Mouse (Mus musculus): ENCODE data around the gene Ppm1f.
"Not testable (repeated sequence)": the region's sequence is repeated elsewhere in the genome, so short reads cannot be mapped to it uniquely, and the experiment has no call there.

Gene Ppm1f

DNA sequence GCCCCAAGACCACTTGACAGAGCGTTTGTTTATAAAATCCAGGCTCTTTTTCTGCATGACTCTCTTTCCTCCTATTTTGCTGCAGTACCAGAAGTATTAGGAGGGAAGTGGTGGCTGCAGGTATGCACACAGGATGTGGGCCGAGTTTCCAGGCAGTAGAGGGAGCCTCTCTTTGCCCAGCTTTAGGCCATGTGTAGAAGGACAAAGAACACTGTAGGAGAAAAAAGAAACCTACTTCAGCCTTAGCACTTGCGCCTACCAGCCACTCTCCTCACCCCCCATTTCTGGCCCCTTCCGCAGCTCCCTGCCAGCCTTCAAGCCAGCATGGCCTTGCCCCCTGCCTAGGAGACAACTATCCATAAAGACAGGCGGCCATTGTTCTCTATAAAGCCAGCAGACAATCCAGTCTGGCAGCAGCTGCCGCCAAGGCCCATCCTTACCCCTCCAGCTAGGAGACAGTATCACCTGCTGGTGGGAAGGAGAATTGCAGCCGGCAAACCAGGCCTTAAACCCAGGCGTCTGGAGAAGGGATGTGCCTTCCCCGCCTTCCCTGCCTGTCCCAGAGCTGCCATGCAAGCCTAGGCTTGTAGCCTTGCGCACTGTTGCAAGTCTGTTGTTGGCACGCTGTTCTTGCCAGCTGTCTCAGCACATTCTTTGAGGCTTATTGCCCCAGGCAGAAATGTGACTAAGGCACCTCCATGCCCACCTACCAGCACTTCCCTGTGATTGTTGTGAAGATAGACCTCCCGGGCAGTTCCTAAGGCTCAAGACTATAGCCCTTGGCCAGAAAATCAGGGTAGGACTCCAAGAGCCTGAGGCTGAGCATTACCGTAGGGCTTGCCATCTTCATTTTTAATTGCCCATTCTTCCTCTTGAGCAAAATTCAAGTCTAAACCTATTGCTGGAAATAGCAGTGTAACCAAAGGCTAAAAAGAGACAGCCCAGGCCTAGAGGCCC, 15.7 kb downstream of the Ppm1f start:
- in situ Hi-C loops (cut with MboI): no loop called here

DNA sequence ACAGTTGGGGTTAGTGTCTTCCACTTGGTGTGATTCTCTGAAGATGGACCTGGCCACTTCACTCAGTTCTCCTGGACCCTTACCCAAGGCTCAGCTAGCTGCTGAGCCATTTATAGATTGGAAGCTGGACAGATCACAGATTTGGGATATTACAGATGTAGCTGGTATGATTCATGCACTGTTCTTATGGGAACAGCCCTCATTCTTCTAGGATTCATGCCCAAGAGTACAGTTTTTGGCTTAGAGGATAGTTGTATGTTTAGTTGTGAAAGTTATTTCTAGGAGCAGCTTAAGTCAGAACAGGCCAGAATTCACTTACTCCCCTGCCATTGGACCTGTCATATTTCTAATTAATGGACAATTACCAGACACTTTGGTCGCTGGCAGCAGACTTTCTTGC, 17.2 kb downstream of the Ppm1f start:
- in situ Hi-C loops (cut with MboI): no loop called here

DNA sequence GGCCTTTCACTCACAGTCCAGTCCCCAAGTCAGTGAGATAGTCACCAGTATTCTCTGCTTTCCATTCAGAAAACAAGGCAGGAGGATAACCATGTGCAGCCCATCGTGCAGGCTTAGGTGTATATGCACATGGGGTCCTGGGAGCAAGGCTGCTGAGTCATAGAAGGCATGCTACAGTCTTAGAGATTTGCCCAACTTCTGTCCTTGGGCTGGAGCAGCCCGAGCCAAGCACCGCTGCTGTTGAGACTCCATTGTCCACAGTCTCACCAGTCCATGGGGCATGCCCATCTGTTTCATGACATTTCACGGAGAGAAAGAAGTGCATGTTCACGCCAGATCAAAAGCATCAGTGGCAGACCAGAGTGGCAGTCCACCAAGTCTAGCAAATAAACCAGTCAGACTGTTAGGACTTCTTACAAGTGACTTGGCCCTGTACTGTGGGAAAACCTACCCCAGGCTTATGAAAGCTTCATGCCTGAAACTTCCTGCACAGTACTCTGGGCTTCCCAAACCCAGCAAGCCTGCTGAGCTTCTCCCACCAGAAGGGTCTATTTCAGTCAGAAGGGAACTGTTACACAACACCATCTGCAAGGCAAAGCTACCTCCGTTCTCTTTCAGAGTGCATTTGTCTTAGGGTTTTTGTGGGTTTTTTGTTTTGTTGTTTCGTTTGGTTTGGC, 22.3 kb downstream of the Ppm1f start:
- in situ Hi-C loops (cut with MboI): no loop called here

DNA sequence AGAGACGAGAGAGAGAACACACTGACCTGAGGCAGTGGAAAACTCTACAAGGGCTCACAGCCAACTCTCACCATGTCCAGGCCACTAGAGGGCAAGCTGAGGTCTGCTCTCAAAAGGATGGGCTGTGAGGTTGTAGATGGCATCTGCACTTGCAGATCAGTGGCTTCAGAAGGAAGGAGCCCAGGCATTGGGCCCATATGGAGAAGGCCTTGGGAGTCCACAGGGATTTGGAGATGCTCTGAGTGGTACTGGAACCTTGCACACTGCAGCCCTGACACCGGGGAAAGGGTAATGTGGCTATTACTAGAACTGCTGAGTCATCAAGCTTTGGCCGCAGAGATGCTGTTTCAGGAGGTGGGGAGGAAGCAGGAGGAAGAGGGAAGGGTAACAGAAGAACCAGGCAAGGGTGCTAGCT, 24.8 kb downstream of the Ppm1f start:
- in situ Hi-C loops (cut with MboI): no loop called here

DNA sequence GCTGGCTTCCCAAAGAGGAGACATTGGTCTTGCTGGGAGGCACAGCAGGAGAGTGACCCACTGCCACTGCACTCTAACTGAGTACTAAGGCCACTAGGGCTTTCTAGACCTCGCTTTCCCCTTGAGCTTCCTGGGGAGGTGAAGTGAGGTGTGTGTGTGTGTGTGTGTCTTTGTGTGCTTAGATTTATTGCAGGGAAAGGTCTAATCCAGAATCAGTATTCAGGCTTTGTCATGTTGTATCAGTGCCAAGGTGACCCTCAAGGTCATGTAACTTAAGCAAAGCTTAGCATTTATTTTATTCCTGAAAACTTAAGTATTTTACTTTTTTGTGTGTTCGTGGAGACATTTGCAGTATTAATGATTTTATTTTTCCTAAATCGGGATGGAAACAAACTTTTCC, 28.2 kb downstream of the Ppm1f start:
- in situ Hi-C loops (cut with MboI): no loop called here

DNA sequence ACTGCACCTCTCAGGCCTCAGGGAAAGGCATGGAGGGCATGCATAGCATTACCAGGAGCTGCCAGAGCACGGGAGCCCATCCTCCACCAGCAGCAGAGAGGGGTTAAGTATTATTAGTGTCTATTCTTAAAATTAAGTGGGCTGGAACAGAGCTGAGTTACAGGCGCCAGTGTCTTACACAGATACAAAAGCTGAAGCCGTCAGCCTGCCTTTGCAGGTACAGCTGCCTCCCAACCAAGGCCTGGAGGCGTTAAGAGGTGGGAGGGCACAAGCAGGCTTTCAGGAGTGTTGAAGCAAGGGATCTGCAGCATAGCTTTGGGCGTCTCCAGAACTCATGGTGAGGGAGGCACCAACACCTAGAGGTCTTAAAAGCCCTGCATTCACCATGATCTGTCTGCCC, 30.3 kb downstream of the Ppm1f start:
- in situ Hi-C loops (cut with MboI): no loop called here

DNA sequence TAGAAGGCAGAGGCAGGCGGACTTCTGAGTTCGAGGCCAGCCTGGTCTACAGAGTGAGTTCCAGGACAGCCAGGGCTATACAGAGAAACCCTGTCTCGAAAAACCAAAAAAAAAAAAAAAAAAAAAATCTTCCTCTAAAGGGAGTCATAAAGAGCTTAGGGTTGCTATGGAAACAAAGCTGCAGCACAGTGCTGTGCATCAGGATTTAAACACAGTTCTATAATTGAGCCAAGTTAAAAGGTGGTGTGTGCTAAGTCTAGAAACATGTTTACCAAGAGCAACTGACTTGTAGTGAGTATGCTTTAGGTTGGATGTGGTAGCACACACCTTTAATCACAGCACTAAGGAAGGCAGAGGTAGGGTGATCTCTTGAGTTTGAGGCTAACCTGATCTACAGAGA, 32.6 kb downstream of the Ppm1f start:
- in situ Hi-C loops (cut with MboI): not testable (repeated sequence)

DNA sequence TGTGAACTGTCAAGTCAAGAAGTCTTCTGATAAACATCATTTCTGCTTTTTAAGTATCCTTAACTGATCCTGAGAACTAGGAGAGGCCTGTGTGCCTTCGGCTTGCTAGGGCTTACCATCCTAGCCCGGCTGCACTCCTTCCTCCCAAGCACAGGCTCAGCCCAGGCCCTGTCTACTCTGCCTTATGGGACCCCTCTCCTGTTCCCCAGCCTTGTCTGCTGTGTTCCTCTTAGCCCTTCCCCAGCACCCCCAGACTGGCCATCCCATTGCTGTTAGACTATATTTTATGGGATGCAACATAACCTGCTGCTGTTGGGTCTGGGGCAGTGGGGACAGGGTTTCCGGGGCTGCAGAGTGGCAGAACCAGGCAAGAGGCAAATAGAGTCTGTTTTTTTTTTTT, 34.1 kb downstream of the Ppm1f start:
- in situ Hi-C loops (cut with MboI): no loop called here

DNA sequence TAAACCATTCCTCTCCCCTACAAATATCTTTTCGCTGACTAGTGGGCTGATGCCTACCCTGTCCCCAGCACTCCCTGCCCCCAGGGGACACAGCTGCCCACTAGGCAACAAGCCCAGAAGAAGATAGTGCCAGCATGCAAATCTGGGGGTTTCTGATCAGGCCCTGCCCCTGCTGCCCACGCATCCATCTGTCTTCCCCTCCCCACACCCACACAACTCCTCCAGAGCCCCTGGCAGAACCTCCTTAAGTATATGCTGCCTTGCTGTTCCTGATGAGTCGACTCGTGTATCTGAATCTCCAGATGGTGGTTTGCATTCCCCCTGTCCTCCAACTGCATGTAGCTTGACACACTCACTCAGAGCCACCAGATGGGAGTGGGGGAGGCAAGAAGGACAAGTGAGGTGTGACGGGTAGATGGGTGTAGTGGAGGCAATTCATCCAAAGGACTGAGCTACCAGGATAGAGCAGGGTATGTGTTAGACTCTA, 34.6 kb downstream of the Ppm1f start:
- in situ Hi-C loops (cut with MboI): no loop called here

DNA sequence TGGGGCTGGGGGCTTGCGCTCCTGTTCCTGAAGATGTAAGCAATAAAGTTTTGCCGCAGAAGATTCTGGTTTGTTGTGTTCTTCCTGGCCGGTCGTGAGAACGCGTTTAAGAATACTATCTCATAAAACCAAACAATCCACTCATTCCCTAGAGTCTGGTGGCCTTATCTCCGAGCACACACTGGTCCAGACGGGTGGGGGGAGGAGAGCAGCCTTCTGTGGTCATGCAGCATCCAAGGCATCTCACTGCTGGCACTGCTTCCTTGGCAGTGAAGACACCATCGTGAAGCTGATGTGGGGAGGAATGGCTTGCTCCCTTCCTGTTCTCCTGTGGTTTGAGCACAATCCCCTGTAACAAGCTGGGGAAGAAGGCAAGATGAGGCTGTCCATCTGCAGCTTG, 43.3 kb downstream of the Ppm1f start:
- in situ Hi-C loops (cut with MboI): no loop called here

DNA sequence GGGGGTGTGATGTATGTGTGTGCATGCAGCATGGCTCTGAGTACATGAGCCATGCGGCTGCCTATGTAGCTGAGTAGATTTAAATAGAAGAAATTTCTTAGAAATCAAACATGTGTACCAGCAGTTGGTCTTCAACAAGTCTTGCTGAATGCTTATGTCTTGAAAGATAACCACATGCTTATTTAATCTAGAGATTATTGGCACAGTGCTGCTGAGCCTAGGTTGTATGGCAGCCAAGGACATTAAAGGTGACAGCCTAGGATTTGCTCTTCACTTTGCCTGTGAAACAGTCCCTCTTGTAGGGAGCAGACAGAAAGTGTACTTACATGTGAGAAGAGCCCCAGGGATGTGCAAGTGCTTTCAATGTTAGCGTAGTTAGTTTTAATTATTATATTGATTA, 44.8 kb downstream of the Ppm1f start:
- in situ Hi-C loops (cut with MboI): no loop called here

DNA sequence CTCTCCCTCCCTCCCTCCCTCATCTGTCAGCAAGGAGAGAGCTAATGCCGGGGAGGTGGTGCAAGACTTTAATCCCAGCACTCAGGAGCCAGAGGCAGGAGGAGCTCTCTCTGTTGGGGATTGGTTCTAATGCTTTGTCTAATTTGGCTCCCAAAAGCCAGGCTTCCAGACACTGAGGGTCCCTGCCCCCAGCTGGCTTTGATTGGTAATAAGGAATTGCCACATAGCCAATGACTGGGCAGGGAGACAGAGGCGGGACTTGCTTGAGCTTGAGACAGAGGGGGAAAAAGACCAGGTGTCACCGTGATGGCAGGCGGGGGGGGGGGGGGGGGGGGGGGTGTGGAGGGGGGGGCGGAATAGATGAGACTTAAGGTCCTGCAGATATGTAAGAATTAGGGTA, 62.3 kb downstream of the Ppm1f start:
- in situ Hi-C loops (cut with MboI): no loop called here

DNA sequence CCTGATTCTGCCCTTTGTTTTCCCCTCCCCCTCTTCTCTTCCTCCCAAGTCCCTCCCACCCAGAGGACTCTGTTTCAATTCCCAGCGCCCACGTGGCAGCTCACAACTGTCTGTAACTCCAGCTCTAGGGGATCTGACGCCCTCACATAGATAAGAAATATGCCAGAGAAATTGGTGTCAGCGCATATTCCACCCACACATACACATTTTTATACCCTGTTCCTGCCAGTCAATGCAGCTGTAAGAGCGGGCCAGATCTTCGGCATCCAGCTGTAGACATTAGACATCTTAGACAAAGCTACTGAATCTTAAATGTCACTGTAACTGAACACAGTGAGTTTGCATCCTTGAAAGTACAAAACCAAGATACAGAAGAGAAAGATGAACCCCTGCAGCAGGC, 63.6 kb downstream of the Ppm1f start:
- in situ Hi-C loops (cut with MboI): no loop called here

DNA sequence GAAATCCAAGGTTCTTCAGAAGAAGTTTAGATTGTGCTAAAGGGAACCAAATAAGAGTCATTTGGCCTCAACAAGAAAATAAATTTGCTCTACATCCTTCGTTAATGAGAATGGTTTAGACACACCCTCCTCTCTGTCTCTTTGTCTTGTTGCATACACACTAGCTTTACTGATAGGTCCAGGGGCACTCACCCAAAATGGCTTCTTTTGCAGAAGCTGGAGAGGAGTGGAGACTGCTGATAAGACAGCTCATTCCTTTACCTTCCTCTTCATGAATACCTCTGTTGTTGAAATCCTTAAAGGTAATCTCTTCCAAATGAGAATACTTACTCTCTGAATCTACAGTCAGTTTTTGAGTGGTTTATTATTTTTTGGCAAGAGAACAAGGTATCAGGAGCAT, 68.9 kb downstream of the Ppm1f start:
- in situ Hi-C loops (cut with MboI): no loop called here

DNA sequence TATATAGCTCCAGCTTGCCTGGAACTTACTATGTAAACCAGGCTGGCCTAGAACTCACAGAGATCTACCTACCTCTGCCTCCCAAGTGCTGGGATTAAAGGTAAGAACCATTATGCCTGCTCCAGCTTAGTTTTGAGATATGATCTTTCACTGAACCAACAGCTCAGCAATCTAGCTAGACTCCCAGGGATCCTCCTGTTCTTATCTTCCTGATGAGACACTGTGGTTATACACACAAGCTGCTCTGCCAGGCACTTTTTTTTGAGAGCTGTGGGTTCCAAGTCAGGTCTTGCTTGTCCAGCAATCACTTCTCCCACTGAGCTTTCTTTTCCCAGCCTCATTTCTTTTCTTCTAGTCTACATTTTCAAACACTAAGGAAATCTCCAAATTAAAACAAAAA, 70.0 kb downstream of the Ppm1f start:
- in situ Hi-C loops (cut with MboI): no loop called here

Measured in mature B cell (primary cell).